Mouse (Mus musculus) midbrain, embryonic 14.5 days (tissue): Measurements from ENCODE around the gene Fibin. TPM values are rescaled to one million over a fixed set of nuclear protein-coding genes. Genes with fewer than 3 reads are reported as not detected.

Source experiments
- ATAC-seq: fragments of 200-750 bp; cut with Nextera tagmentation; 2 replicates; pipeline ENCODE4 v1.8.0; 2017; ENCODE audit warnings: moderate number of reproducible peaks, moderate library complexity; ENCODE audit not compliant: low FRiP score, low TSS enrichment
- DNase-seq: peaks from one replicate; pipeline ENCODE4 v3.0.0-alpha.2; 2015
- H3K27ac ChIP-seq: fragments of 300-500 bp; sonication (generic); replicated peaks from 2 replicates; pipeline ENCODE4 v1.5.1; 2014; ENCODE audit warnings: mild to moderate bottlenecking, low read depth, low read length, moderate library complexity
- H3K27me3 ChIP-seq: fragments of 300-500 bp; sonication (generic); 2 replicates; pipeline ENCODE4 v1.6.1; 2014; ENCODE audit warnings: low read length, control low read depth, mixed read lengths; ENCODE audit not compliant: control insufficient read depth, insufficient read depth
- H3K36me3 ChIP-seq: fragments of 300-500 bp; sonication (generic); 2 replicates; pipeline ENCODE4 v1.6.1; 2014; ENCODE audit warnings: low read length, control low read depth; ENCODE audit not compliant: control insufficient read depth, insufficient read depth
- H3K4me1 ChIP-seq: fragments of 300-500 bp; sonication (generic); 2 replicates; pipeline ENCODE4 v1.6.1; 2014; ENCODE audit warnings: mild to moderate bottlenecking, antibody characterized with exemption, low read length, control low read depth; ENCODE audit not compliant: control insufficient read depth, insufficient read depth
- H3K4me2 ChIP-seq: fragments of 300-500 bp; sonication (generic); 2 replicates; pipeline ENCODE4 v1.6.1; 2014; ENCODE audit warnings: mild to moderate bottlenecking, low read length, moderate library complexity
- H3K4me3 ChIP-seq: fragments of 300-500 bp; sonication (generic); replicated peaks from 2 replicates; pipeline ENCODE4 v1.5.1; 2014; ENCODE audit warnings: low read depth, low read length
- H3K9ac ChIP-seq: fragments of 300-500 bp; sonication (generic); replicated peaks from 2 replicates; pipeline ENCODE4 v1.6.1; 2014; ENCODE audit warnings: mild to moderate bottlenecking, low read length, moderate library complexity
- H3K9me3 ChIP-seq: fragments of 300-500 bp; sonication (generic); 2 replicates; pipeline ENCODE4 v1.6.1; 2016; ENCODE audit warnings: low read length, control low read depth, mixed read lengths; ENCODE audit not compliant: control insufficient read depth
- WGBS: fragments of 180-500 bp; shearing (Covaris S2); extraction: QIAGEN DNeasy Blood & Tissue Kit; methylation state at CpG from one replicate; pipeline ENCODE4 v1.1.7; 2014; 5-methylcytosine and 5-hydroxymethylcytosine counted together
- polyA plus RNA-seq: library from polyadenylated mRNA; unstranded; fragments of >200 nt; fragmentation: Nextera tagmentation; extraction: Ambion mirVana; gene quantifications from 2 replicates; pipeline ENCODE4 v1.2.1, GENCODE M21; 2014

Gene Fibin
- polyA plus RNA-seq, 1 experiment from 2014 or later = 2.4 TPM

GRCm38 (mm10) chr2:110373186-110373585, 10.2 kb upstream of the Fibin start:
- peak; percentile 41 for DNase-seq
- H3K9ac ChIP-seq = no peak overlapping the region
- ATAC-seq = no peak

GRCm38 (mm10) chr2:110367382-110367887, 4.5 kb upstream of the Fibin start:
- DNase-seq (no peak), ATAC-seq (no peak)
- Histone ChIP-seq H3K4me3 (no peak overlapping the region), H3K4me1 (0 out of 2 replicates have a peak, but pooled peaks cover 1% of the 10 kb centered on the region), H3K27me3 (no peaks in the 10 kb centered on the region), H3K9me3 (no peaks in the 10 kb centered on the region), H3K9ac (no peak overlapping the region), H3K36me3 (no peaks in the 10 kb centered on the region), H3K4me2 (no peak overlapping the region), H3K27ac (no peak overlapping the region)
- WGBS = 83% methylated on average over 1 of the region's 1 CpGs

More at GRCm38 (mm10) chr2:110373186-110373585, 10.2 kb upstream of the Fibin start:
- H3K36me3 ChIP-seq = no peaks in the 10 kb centered on the region
- no peak overlapping the region for H3K4me3 ChIP-seq
- 27% methylated on average over 2 of the region's 2 CpGs for WGBS
- no peak overlapping the region for H3K4me2 ChIP-seq
- H3K9me3 ChIP-seq = no peaks in the 10 kb centered on the region
- H3K4me1 ChIP-seq = no peaks in the 10 kb centered on the region
- no peaks in the 10 kb centered on the region for H3K27me3 ChIP-seq
- no peak overlapping the region for H3K27ac ChIP-seq

- H3K36me3 ChIP-seq = no peaks in the 10 kb centered on the region
- ATAC-seq = no peak
- no peak overlapping the region for H3K9ac ChIP-seq
- no peak overlapping the region for H3K4me3 ChIP-seq
- H3K27ac ChIP-seq = no peak overlapping the region
- no peaks in the 10 kb centered on the region for H3K27me3 ChIP-seq
- H3K4me1 ChIP-seq = 0 out of 2 replicates have a peak, but pooled peaks cover 6% of the 10 kb centered on the region
- DNase-seq = no peak
- no peaks in the 10 kb centered on the region for H3K9me3 ChIP-seq
- H3K4me2 ChIP-seq = no peak overlapping the region
These were observed 2.4 kb upstream of the Fibin start for GRCm38 (mm10) chr2:110365401-110365800.

- no peak for ATAC-seq
- Histone ChIP-seq H3K4me3 (no peak overlapping the region), H3K4me2 (no peak overlapping the region), H3K27ac (no peak overlapping the region), H3K9ac (no peak overlapping the region), H3K4me1 (0 out of 2 replicates have a peak, but pooled peaks cover 6% of the 10 kb centered on the region), H3K27me3 (no peaks in the 10 kb centered on the region), H3K9me3 (no peaks in the 10 kb centered on the region), H3K36me3 (no peaks in the 10 kb centered on the region)
- DNase-seq = no peak
- WGBS = 84% methylated on average over 3 of the region's 3 CpGs
These were observed 872 bp upstream of the Fibin start for GRCm38 (mm10) chr2:110363855-110364254.

GRCm38 (mm10) chr2:110353302-110353970, 9.5 kb downstream of the Fibin start:
- 86% methylated on average over 5 of the region's 5 CpGs for WGBS
- H3K27me3 ChIP-seq = no peaks in the 10 kb centered on the region
- 0 out of 2 replicates have a peak, but pooled peaks cover 5% of the 10 kb centered on the region for H3K4me1 ChIP-seq
- no peaks in the 10 kb centered on the region for H3K9me3 ChIP-seq
- H3K4me2 ChIP-seq = no peak overlapping the region
- no peak for DNase-seq
- H3K9ac ChIP-seq = no peak overlapping the region
- no peak overlapping the region for H3K4me3 ChIP-seq
- no peak for ATAC-seq
- H3K36me3 ChIP-seq = no peaks in the 10 kb centered on the region
- no peak overlapping the region for H3K27ac ChIP-seq

- no peak overlapping the region for H3K27ac ChIP-seq
- H3K9me3 ChIP-seq = no peaks in the 10 kb centered on the region
- WGBS = 23% methylated on average over 5 of the region's 5 CpGs
- DNase-seq (peak; percentile 58), ATAC-seq (peak; percentile 68; the same call in 1 of the 2 replicates)
- H3K4me2 ChIP-seq = no peak overlapping the region
- no peaks in the 10 kb centered on the region for H3K36me3 ChIP-seq
- H3K27me3 ChIP-seq = no peaks in the 10 kb centered on the region
- no peak overlapping the region for H3K9ac ChIP-seq
- H3K4me1 ChIP-seq = 0 out of 2 replicates have a peak, but pooled peaks cover 5% of the 10 kb centered on the region
- no peak overlapping the region for H3K4me3 ChIP-seq
These were observed 11.1 kb downstream of the Fibin start for GRCm38 (mm10) chr2:110351843-110352251.

GRCm38 (mm10) chr2:110351406-110351805, 11.6 kb downstream of the Fibin start:
- WGBS = 61% methylated on average over 1 of the region's 1 CpGs
- no peak for ATAC-seq

GRCm38 (mm10) chr2:110328953-110329352, 34.0 kb downstream of the Fibin start:
- Histone ChIP-seq H3K9me3 (no peaks in the 10 kb centered on the region), H3K4me2 (no peak overlapping the region), H3K9ac (no peak overlapping the region), H3K4me3 (no peak overlapping the region), H3K4me1 (no peaks in the 10 kb centered on the region), H3K27ac (no peak overlapping the region), H3K36me3 (no peaks in the 10 kb centered on the region), H3K27me3 (no peaks in the 10 kb centered on the region)
- DNase-seq = no peak
- no peak for ATAC-seq

More at GRCm38 (mm10) chr2:110351406-110351805, 11.6 kb downstream of the Fibin start:
- H3K4me2 ChIP-seq = no peak overlapping the region
- no peak overlapping the region for H3K4me3 ChIP-seq
- H3K9me3 ChIP-seq = no peaks in the 10 kb centered on the region
- no peaks in the 10 kb centered on the region for H3K36me3 ChIP-seq
- no peak overlapping the region for H3K27ac ChIP-seq
- no peak overlapping the region for H3K9ac ChIP-seq
- H3K4me1 ChIP-seq = 0 out of 2 replicates have a peak, but pooled peaks cover 5% of the 10 kb centered on the region
- DNase-seq = no peak
- H3K27me3 ChIP-seq = no peaks in the 10 kb centered on the region

- Histone ChIP-seq H3K36me3 (no peaks in the 10 kb centered on the region), H3K9me3 (no peaks in the 10 kb centered on the region), H3K4me1 (no peaks in the 10 kb centered on the region), H3K4me3 (no peak overlapping the region), H3K4me2 (no peak overlapping the region), H3K27ac (no peak overlapping the region), H3K9ac (no peak overlapping the region), H3K27me3 (no peaks in the 10 kb centered on the region)
- DNase-seq (no peak), ATAC-seq (no peak)
- 80% methylated on average over 4 of the region's 4 CpGs for WGBS
These were observed 43.0 kb downstream of the Fibin start for GRCm38 (mm10) chr2:110319949-110320348.
